Mouse (Mus musculus) neural tube, embryonic 11.5 days (tissue): ENCODE data around the gene Vps8. TPM values are rescaled to one million over a fixed set of nuclear protein-coding genes. Genes with fewer than 3 reads are reported as not detected.
A peak's percentile ranks its signal among the peaks of the same experiment; 100 is the strongest.

Source experiments
- ATAC-seq: fragments of 200-750 bp; cut with Nextera tagmentation; 2 replicates; pipeline ENCODE4 v1.8.0; 2017; ENCODE audit warnings: moderate number of reproducible peaks, mild to moderate bottlenecking, moderate TSS enrichment, moderate library complexity; ENCODE audit not compliant: insufficient read depth, low FRiP score, low TSS enrichment
- DNase-seq: peaks from one replicate; pipeline ENCODE4 v3.0.0-alpha.2; 2015; ENCODE audit warnings: low spot score
- H3K27ac ChIP-seq: fragments of 300-500 bp; sonication (generic); 2 replicates; pipeline ENCODE4 v1.5.1; 2014; ENCODE audit warnings: low read depth, mild to moderate bottlenecking, low read length
- H3K27me3 ChIP-seq: fragments of 300-500 bp; sonication (generic); 2 replicates; pipeline ENCODE4 v1.6.1; 2014; ENCODE audit warnings: mild to moderate bottlenecking, low read length, mixed read lengths; ENCODE audit not compliant: control insufficient read depth, insufficient read depth
- H3K36me3 ChIP-seq: fragments of 300-500 bp; sonication (generic); 2 replicates; pipeline ENCODE4 v1.6.1; 2014; ENCODE audit warnings: mild to moderate bottlenecking, low read length, moderate library complexity, mixed read lengths; ENCODE audit not compliant: control insufficient read depth, insufficient read depth
- H3K4me1 ChIP-seq: fragments of 300-500 bp; sonication (generic); 2 replicates; pipeline ENCODE4 v1.6.1; 2014; ENCODE audit warnings: low read length, mixed read lengths; ENCODE audit not compliant: control insufficient read depth, insufficient read depth
- H3K4me2 ChIP-seq: fragments of 300-500 bp; sonication (generic); 2 replicates; pipeline ENCODE4 v1.6.1; 2014; ENCODE audit warnings: low read depth, mild to moderate bottlenecking, moderate library complexity
- H3K4me3 ChIP-seq: fragments of 300-500 bp; sonication (generic); 2 replicates; pipeline ENCODE4 v1.5.1; 2014; ENCODE audit warnings: low read depth, low read length
- H3K9ac ChIP-seq: fragments of 300-500 bp; sonication (generic); 2 replicates; pipeline ENCODE4 v1.6.1; 2014; ENCODE audit warnings: mild to moderate bottlenecking, low read length
- H3K9me3 ChIP-seq: fragments of 300-500 bp; sonication (generic); 2 replicates; pipeline ENCODE4 v1.6.1; 2016; ENCODE audit warnings: low read length; ENCODE audit not compliant: control insufficient read depth
- WGBS: fragments of 180-500 bp; shearing (Covaris S2); extraction: QIAGEN DNeasy Blood & Tissue Kit; methylation state at CpG from one replicate; pipeline ENCODE4 v1.1.7; 2014; 5-methylcytosine and 5-hydroxymethylcytosine counted together
- polyA plus RNA-seq: library from polyadenylated mRNA; unstranded; fragments of >200 nt; fragmentation: Nextera tagmentation; extraction: Ambion mirVana; gene quantifications from 2 replicates; pipeline ENCODE4 v1.2.1, GENCODE M21; 2014

Gene Vps8
- 27.4 and 30.8 TPM in 2 replicates for polyA plus RNA-seq

- Histone ChIP-seq H3K9me3 (no peaks in the 10 kb centered on the region), H3K4me1 (no peaks in the 10 kb centered on the region), H3K9ac (peak within 1 kb of the TSS; percentile 86), H3K4me2 (peak within 1 kb of the TSS; percentile 97), H3K36me3 (no peaks in the 10 kb centered on the region), H3K27me3 (no peaks in the 10 kb centered on the region), H3K27ac (0 out of 2 replicates have a peak within 1 kb of the TSS, but pooled peaks have one; percentile 11), H3K4me3 (peak within 1 kb of the TSS; percentile 87)
- DNase-seq = peak; percentile 95
- WGBS = 1% methylated on average over 71 of the region's 71 CpGs
- peak; percentile 97 for ATAC-seq
Measured at GRCm38 (mm10) chr16:21422645-21423545, at the start of gene Vps8. Gene Vps8 (plus strand): TSS chr16:21423118.

- DNase-seq (no peak), ATAC-seq (no peak)
- Histone ChIP-seq H3K4me1 (no peaks in the 10 kb centered on the region), H3K9me3 (no peaks in the 10 kb centered on the region), H3K27me3 (no peaks in the 10 kb centered on the region), H3K36me3 (no peaks in the 10 kb centered on the region), H3K4me3 (no peak overlapping the region), H3K27ac (no peak overlapping the region), H3K9ac (no peak overlapping the region), H3K4me2 (no peak overlapping the region)
- 69% methylated on average over 7 of the region's 7 CpGs for WGBS
Measured at GRCm38 (mm10) chr16:21373316-21373960, 49.5 kb upstream of the Vps8 start.

GRCm38 (mm10) chr16:21374067-21374466, 48.9 kb upstream of the Vps8 start:
- Histone ChIP-seq H3K9ac (no peak overlapping the region), H3K4me3 (no peak overlapping the region), H3K4me2 (no peak overlapping the region), H3K9me3 (no peaks in the 10 kb centered on the region), H3K36me3 (no peaks in the 10 kb centered on the region), H3K27me3 (no peaks in the 10 kb centered on the region), H3K27ac (no peak overlapping the region), H3K4me1 (no peaks in the 10 kb centered on the region)
- ATAC-seq (no peak), DNase-seq (no peak)
- 94% methylated on average over 4 of the region's 6 CpGs for WGBS

- WGBS = 88% methylated on average over 8 of the region's 8 CpGs
Measured at GRCm38 (mm10) chr16:21375147-21375546, 47.8 kb upstream of the Vps8 start.

GRCm38 (mm10) chr16:21376316-21376715, 46.6 kb upstream of the Vps8 start:
- Histone ChIP-seq H3K27me3 (no peaks in the 10 kb centered on the region), H3K9ac (no peak overlapping the region), H3K9me3 (no peaks in the 10 kb centered on the region), H3K4me1 (no peaks in the 10 kb centered on the region), H3K4me2 (no peak overlapping the region), H3K27ac (no peak overlapping the region), H3K36me3 (no peaks in the 10 kb centered on the region), H3K4me3 (no peak overlapping the region)
- DNase-seq (no peak), ATAC-seq (no peak)
- WGBS = 92% methylated on average over 8 of the region's 8 CpGs

More at GRCm38 (mm10) chr16:21375147-21375546, 47.8 kb upstream of the Vps8 start:
- no peaks in the 10 kb centered on the region for H3K36me3 ChIP-seq
- H3K4me2 ChIP-seq = no peak overlapping the region
- no peak for DNase-seq
- H3K9ac ChIP-seq = no peak overlapping the region
- no peaks in the 10 kb centered on the region for H3K9me3 ChIP-seq
- H3K4me3 ChIP-seq = no peak overlapping the region
- H3K27ac ChIP-seq = no peak overlapping the region
- H3K4me1 ChIP-seq = no peaks in the 10 kb centered on the region
- no peak for ATAC-seq
- no peaks in the 10 kb centered on the region for H3K27me3 ChIP-seq

GRCm38 (mm10) chr16:21376949-21377604, 45.8 kb upstream of the Vps8 start:
- 0 out of 2 replicates have a peak overlapping the region, but pooled peaks have one; percentile 20 for H3K27ac ChIP-seq
- no peaks in the 10 kb centered on the region for H3K27me3 ChIP-seq
- no peaks in the 10 kb centered on the region for H3K4me1 ChIP-seq
- no peak for DNase-seq
- no peak overlapping the region for H3K9ac ChIP-seq
- H3K36me3 ChIP-seq = no peaks in the 10 kb centered on the region
- WGBS = 64% methylated on average over 7 of the region's 7 CpGs
- no peak for ATAC-seq
- no peak overlapping the region for H3K4me3 ChIP-seq
- no peak overlapping the region for H3K4me2 ChIP-seq
- no peaks in the 10 kb centered on the region for H3K9me3 ChIP-seq

GRCm38 (mm10) chr16:21377605-21377968, 45.3 kb upstream of the Vps8 start:
- WGBS = 54% methylated on average over 4 of the region's 4 CpGs
- Histone ChIP-seq H3K9me3 (no peaks in the 10 kb centered on the region), H3K36me3 (no peaks in the 10 kb centered on the region), H3K4me2 (no peak overlapping the region), H3K27ac (no peak overlapping the region), H3K4me1 (no peaks in the 10 kb centered on the region), H3K27me3 (no peaks in the 10 kb centered on the region), H3K4me3 (no peak overlapping the region), H3K9ac (no peak overlapping the region)
- ATAC-seq (no peak), DNase-seq (no peak)

GRCm38 (mm10) chr16:21381469-21381868, 41.4 kb upstream of the Vps8 start:
- Histone ChIP-seq H3K9ac (no peak overlapping the region), H3K27me3 (no peaks in the 10 kb centered on the region)
- no peak for ATAC-seq

More at GRCm38 (mm10) chr16:21381469-21381868, 41.4 kb upstream of the Vps8 start:
- no peak overlapping the region for H3K4me2 ChIP-seq
- no peak overlapping the region for H3K4me3 ChIP-seq
- no peaks in the 10 kb centered on the region for H3K9me3 ChIP-seq
- no peak for DNase-seq
- H3K4me1 ChIP-seq = no peaks in the 10 kb centered on the region
- 80% methylated on average over 1 of the region's 1 CpGs for WGBS
- no peaks in the 10 kb centered on the region for H3K36me3 ChIP-seq
- no peak overlapping the region for H3K27ac ChIP-seq
